Mouse (Mus musculus) liver, embryonic 14.5 days (tissue): ENCODE results near the gene Cchcr1.

Source experiments
- CTCF ChIP-seq: IDR thresholded peaks from 2 replicates; pipeline ENCODE4 v1.5.1; 2016; ENCODE audit warnings: antibody characterized with exemption, low read depth, control low read depth
- EP300 ChIP-seq: IDR thresholded peaks from 2 replicates; pipeline ENCODE4 v1.6.1; 2016; ENCODE audit warnings: antibody characterized with exemption, low read depth

- TF ChIP-seq CTCF (no peak), EP300 (no peak)
These were observed 2.1 kb upstream of the Cchcr1 start for GRCm38 (mm10) chr17:35514756-35515155.
